Mouse (Mus musculus) adrenal gland, postnatal 36 days (tissue): ENCODE data around the gene Serpinb11. TPM values are rescaled to one million over a fixed set of nuclear protein-coding genes. Genes with fewer than 3 reads are reported as not detected.

Source experiments
- DNase-seq, 2 experiments: peaks; one replicate each; pipeline ENCODE4 v3.0.0; 2021; ENCODE audit warnings: mixed read lengths in 1 of 2
- long read RNA-seq, 2 experiments: library from polyadenylated mRNA; stranded (forward); transcript quantifications; one replicate each; pipeline ENCODE4 v2.0.0; 2021; ENCODE audit warnings: borderline sequencing depth in 2 of 2
- total RNA-seq, 2 experiments: library from RNA; stranded (reverse); gene quantifications; 2 replicates each; pipeline ENCODE4 v1.2.3; 2021

Serpinb11 gene
- not detected for total RNA-seq
- long read RNA-seq, experiment 1: 0 reads
- long read RNA-seq, experiment 2: 0 reads

DNA sequence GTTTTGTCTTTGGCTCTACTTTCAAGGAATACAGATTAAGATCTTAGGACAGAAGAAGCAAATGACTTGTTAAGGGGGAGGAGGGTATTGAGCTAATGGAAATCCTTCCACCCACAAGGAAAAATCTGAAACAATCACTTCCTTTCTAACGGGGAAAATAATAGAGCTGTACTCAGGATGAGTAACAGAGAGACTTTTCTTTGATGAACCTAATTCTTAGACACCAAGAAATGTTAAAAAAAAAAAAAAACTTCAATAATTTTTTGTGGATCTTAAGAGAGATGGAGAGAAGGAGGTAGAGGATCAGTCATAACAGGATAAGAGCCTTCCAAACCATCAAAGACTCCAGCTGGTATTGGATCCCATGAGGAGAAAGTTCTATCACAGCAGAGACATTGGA, at the start of gene Serpinb11:
Serpinb11 (plus strand) TSS at position 301 of the 400 bp plus-strand sequence.
- DNase-seq: no peak

DNA sequence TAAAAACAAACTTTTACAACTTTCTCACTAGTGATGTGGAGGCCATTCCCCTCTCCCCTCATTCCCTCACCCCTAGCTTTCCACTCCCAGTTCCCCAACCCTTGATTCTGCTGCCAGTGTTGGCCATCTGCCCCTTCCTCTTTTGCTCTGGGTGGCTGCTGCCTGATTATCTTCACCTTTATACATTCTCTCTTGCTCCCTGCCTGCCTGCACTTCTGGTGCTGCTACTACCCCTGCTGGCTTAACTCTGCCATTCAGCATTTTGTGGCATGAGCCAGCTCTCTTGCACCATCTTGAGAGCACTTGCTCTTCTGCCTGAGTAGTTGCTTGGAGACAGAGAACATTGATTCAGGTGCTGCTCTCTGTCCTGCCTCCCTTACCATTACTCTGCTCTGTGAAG, 15.0 kb upstream of the Serpinb11 start:
- DNase-seq: no peak

DNA sequence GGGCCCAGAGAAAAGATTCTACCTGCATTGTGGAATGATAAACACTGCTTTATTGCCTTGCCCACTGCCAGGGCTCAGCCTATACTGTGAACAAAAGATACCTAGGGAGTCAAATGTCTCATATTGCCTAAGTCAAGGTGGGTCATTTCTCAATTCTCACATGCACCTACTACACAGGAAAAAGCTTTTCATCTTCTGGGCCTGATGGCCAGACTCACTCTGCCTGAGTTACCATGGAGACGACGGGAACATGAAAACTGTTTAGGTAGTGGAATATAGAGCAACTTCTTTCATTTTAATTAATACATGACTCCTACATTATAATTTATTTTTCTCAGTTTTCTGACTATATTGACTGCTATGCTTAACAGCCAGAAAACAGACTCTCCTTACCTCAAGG, 14.2 kb upstream of the Serpinb11 start:
- DNase-seq: no peak

DNA sequence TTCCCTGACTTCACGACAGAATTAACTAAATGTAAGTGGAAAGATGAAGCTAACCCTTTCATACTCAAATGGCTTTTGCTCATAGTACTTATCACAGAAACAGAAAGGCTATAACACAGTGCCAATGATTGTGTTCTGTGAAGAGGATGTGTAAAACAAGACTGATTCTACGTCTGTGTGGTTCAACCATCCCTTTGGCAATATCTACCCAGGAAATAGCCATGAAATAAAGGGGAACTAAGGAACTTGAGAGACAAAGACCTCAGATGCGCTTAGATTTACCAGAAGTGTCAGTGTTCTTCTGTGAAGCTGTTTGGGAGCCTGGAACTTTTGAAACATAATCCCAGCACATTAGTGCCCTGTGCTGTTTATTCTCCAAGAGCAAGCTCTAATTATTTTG, 10.6 kb upstream of the Serpinb11 start:
- no peak for DNase-seq

DNA sequence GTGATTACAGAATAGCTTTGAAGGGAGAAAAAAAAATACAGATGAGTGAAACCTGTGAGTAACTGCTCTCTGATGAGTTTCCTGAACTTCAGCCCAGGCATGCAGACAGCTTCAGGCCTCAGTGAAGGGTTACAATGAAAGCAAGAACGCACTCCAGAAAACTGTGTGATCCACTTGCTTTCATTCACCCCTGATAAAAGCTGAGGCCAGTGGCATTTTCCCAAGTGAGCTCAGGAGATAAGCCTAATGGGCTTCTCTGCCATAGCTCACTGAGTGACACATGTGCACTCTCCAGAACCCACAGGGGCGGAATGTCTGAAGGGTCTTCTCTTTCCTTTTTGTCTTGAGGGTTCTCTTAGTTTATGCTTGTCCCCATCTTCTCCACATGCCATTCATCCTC, 9.9 kb upstream of the Serpinb11 start:
- DNase-seq: no peak

DNA sequence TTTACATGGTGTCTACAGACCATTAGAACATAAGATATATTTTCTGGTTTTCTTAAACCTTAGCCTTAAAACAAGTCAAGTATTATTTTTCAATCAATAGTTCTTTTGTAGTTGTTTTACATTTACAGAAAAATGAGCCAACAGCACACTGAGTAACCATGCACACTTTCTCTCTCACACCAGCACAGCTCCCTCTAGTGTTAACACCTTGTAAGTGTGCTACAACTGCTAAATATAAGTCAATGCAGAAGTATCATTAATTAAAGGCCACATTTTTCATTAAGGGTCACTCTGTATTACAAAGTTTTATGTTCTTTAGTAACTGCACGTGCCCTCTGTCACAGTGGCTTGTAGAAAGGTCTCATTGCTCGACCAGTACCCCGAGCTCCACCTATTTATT, 8.0 kb upstream of the Serpinb11 start:
- peak in 1 of 2 experiments; percentile 9 for DNase-seq

DNA sequence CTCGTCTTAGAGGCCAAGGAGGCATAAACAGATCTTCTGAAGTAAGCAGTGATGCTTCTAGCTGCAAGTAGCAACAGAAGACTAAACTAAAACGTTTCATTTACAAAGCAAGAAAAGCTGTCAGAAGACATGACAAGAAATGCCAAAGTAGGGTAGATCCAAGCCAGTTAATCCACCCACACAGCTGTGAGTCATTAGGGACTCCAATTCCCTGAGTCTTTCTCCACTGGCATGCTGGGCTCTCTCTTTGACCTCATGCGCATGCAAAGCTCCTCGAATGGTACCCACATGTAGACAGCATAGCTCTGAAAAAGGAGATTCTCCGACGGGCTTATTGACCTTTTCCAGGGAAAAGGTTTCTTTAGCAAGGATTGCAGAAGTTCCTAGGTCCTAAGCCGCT, 5.0 kb downstream of the Serpinb11 start:
- no peak for DNase-seq

DNA sequence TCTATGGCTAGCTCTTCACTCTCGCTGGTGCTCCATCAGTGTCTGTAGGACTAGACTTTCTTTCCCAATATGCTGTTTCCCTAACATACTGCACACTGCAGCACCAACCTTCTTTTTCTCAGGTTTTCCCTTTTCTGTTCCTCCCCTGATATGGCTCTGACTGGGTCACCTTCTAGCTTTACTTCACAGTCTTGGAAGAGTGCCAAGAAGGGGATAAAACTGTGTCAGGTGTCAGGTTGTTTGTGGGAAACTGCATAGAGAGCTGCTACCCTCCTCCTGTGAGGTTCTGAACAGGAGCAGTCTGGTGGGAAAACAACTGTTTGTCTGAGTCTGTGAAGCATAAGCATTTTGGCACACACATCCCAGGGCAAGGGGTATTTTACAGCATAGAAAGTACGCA, 7.9 kb downstream of the Serpinb11 start:
- no peak for DNase-seq

DNA sequence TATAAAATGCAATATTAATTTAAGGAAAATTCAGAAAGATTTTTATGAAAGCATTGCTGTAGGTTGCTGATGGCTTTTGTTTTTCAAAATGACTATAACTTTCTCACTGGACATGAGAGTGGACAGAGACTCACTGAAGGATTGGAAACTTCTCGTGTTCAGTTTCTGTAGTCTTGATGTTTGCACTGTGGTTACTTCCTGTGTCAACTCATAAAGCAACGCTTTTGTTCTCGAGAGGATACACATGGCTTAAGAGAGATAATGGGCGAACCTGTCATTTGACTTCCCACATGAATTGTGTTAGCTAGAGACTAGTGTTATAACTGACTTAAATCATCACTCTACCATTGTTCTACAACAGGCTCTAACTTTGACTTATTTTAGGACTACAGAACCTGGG, 16.0 kb downstream of the Serpinb11 start:
- DNase-seq: no peak

DNA sequence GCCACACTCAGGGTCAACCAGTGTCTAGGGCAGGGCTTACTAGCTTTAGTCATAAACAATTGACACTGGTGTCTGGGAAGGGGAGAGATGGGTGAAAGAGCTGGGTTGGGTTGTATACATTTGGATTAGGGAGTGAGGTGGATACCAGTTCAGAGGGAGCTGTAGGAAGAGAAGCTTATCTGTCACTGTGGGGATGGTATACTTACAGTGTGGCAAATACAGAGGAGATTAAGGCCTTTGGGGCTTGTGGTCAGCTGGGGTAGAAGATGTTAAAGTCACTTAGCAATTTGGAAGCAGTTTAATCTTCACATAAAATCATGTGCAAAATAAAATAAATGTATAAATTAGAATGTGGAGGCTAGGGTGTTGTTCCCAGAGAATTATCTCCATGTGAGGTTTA, 17.4 kb downstream of the Serpinb11 start:
- DNase-seq: no peak

DNA sequence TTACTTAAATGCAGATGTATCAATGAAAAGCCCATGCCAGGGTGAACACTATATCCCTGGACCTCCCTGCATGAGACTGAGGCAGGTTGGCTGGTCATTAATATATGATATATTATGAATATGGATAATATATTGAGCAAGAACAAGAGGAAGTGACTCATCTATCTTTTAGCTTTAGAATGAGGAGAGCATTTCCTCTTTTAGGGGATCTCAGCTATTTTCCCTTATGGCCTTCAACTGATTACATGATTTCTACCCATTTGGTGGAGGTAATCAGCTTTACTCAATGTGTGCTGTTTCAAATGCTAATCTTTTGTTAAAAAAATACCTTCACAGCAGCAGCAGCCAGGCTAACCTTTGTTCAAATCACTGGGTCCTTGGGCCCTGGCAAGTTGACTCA, 20.5 kb downstream of the Serpinb11 start:
- DNase-seq: no peak

DNA sequence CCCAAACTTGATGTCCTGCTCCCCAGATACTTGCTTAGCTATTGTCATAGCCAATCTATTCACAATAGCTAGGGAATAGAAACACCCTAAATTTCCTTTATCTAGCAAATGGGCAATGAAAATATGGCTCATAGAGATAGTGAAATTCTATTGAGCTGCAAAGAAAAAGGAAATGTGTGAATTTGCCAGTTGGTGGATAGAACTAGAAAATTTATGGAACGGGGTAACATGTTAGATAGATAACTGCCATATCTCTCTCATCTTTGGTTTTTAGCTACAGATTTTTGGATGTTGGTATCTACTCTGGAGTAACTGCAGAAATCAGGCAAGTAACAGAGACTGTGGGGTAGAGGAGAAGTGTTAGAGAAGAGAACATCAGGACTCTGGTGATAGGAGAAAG, 21.4 kb downstream of the Serpinb11 start:
- no peak for DNase-seq

DNA sequence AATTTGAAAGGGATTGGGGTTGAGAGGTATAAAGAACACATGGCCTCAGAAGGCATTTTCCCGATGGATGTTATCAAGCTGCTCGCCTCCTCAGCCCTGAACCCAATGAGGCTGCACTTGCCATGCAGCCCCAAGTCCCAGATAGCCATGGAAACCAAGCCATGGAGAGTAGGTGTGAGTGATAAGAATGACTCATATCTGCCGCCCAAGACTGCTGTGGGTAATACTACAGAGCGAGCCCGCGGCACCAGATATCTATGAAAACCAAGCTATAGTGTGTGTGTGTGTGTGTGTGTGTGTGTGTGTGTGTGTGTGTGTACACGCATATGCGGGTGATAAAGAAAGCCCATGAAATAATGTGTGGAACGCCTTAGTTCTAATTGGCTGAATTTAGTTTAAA, 23.5 kb downstream of the Serpinb11 start:
- no peak for DNase-seq

DNA sequence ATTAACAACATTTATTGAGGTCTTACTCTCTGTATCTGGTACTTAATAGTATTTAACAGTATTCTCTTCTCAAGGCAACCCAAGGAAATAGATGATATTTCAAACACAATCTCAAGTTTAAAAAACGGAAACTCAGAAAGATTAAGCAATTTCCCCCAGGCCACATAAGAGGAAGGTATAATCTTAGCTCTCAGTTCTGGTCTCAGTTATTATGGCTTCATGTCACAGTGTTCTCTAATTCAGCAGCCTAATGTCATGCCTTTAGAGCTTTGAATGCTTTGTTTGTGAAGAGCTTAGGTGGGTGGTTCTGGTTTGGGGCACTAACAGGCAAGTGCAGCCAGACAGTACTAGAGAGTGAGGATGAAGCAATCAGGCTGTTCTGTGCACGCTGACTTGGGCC, 28.8 kb downstream of the Serpinb11 start:
- DNase-seq: no peak

DNA sequence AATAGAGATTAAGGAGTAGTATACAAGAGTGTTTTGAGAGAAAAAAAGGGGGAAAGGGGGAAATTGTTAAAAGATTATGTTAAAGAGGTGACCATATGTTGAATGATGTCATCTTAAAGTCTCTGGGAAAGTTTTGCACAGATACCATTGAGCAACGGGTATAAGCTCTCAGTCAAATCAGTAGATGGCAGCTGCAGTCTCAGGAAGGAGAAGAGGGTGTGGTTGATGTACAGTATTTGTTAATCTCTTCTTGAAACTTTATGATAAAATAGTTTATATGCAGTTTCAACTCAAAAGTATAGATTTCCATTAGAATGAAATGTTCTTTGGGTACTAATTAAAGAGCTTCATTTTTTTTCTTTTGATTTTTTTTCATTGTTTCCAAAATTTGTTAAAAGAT, 36.5 kb downstream of the Serpinb11 start:
- no peak for DNase-seq

DNA sequence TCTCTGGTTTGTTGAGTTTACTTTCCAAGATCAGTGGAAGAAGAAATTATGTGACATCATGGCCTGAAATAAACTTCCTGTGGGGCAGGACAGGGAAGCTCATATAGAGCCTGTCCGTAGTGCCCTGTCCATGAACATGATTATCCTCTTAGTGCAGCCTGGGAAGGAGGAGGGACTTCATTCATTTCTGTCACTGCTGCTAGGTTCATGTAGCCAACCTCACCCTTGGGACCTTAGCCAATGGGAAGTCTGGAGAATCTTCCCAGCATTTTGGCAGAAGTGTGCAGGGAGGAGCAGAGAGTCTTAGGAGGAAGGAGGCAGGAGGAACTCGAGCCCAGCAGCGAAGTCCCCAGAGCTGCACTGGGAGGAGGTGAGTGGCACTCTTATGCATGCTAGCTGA, 38.4 kb downstream of the Serpinb11 start, which contains the start of gene Serpinb7:
Serpinb7 (plus strand) TSS at position 301 of the 400 bp plus-strand sequence.
- DNase-seq: no peak

DNA sequence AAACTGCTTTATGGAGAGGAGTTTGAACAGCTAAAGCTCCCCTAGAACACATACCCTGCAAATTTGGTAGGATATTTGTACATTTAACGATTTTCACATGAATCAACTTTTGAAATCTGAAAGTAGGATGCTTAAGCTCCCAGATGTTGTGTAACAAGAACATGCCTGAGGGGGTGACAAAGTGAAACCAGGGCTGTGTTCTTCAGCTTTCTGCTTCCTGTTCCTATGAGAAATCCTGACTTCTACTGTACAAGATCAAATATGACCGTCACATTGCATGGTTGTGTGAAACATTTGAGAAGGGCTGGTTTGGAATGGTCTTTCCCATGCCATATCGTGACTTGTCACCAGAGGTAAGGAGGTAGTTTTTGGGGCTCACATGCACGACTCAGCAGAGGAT, 41.1 kb downstream of the Serpinb11 start:
- no peak for DNase-seq

DNA sequence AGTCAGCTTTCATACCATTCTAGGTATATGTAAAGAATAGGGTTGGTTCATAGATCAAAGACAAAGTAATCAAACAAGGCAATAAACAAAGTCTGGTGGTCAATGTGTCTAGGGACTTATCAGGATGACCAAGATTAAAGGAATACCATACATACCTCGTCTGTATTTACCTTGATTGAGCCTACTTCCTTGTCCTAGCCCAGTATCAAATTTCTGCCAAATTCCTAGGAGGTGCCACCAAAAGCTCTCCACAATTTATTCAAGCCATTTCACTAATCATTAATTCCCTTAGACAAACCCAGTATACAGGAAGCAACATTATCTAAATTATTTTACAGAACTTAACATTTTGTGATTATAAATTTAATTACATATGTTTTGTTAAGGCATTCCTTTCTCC, 53.7 kb downstream of the Serpinb11 start:
- DNase-seq: no peak

DNA sequence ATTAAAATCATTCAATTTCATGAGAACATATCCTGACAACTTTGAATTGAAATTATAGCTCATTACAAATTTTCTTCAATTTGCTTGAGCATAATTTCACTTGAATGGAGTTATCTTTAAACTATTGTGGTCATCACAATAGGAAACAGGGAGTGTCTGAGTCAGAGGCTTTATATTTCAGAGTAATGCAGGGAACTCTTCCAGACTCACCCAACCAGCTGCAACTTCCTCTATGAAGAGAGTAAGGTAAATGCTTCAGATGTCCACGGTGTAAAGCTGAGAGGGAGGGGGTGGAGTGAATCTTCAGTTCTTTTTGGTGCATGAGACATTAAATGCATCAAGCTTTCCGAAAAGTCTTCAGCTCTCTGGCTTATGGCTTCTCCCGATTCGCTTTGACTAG, 61.5 kb downstream of the Serpinb11 start:
- no peak for DNase-seq

Other genes starting within 250 kb of the Serpinb11 start
- gene Serpinb3b, start 82.8 kb upstream of the Serpinb11 start, total RNA-seq: not detected
- not detected for gene Serpinb3c, start 82.8 kb upstream of the Serpinb11 start, total RNA-seq
- gene Serpinb7, start 38.5 kb downstream of the Serpinb11 start, total RNA-seq: not detected
- gene Serpinb2, start 150.2 kb downstream of the Serpinb11 start, total RNA-seq: under 1 TPM in 1 of 2 experiments, not detected in 1; 0.36 TPM
- 1 to 10 TPM; 2.8 to 4.3 TPM for gene Serpinb8, start 228.8 kb downstream of the Serpinb11 start, total RNA-seq